Mouse (Mus musculus) testis, adult 2 months (tissue): Measurements from ENCODE around the gene Dusp15.

ENCODE experiments used
- CTCF ChIP-seq: fragments of 200-500 bp; IDR thresholded peaks from 2 replicates; pipeline ENCODE4 v1.5.1; 2012; ENCODE audit warnings: low read depth, mild to moderate bottlenecking, inconsistent platforms, low read length, moderate library complexity; ENCODE audit not compliant: control insufficient read depth, insufficient read depth, insufficient replicate concordance
- POLR2A ChIP-seq: fragments of 200-500 bp; IDR thresholded peaks from 2 replicates; pipeline ENCODE4 v1.6.1; 2012; ENCODE audit warnings: low read depth, mild to moderate bottlenecking, inconsistent platforms, low read length, moderate library complexity; ENCODE audit not compliant: control insufficient read depth

DNA sequence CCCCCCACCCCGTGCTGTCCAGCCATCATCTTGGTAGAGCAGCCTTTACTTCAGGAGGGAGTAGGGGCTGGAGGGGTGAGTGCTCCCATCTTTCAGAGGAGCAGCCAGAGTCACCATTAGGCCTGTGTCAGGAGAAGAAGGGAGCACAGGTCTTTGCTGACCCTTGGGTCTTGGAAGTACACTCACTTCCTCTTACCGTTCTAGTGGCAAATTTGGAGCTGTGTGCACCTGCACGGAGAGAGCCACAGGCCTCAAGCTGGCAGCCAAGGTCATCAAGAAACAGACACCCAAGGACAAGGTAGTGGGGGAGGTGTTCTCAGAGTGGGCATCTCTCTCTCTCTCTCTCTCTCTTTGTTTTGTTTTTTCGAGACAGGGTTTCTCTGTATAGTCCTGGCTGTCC, 36.0 kb downstream of the Dusp15 start:
- TF ChIP-seq POLR2A: no peak
- TF ChIP-seq CTCF: no peak
